Mouse (Mus musculus) gastrocnemius, postnatal 4 days (tissue): ENCODE measurements around the gene Trf. TPM values are rescaled to one million over a fixed set of nuclear protein-coding genes. Genes with fewer than 3 reads are reported as not detected.

Source experiments
- DNase-seq, 2 experiments: peaks; one replicate each; pipeline ENCODE4 v3.0.0; 2021 to 2022; ENCODE audit warnings: low spot score in 2 of 2, mixed read lengths in 2 of 2
- long read RNA-seq, 2 experiments: library from polyadenylated mRNA; stranded (forward); transcript quantifications; one replicate each; pipeline ENCODE4 v2.0.0; 2021
- total RNA-seq, 2 experiments: library from RNA; stranded (reverse); gene quantifications; 2 replicates each; pipeline ENCODE4 v1.2.3; 2021

The Trf gene
- total RNA-seq = 10 to 100 TPM; 24.5 to 82.3 TPM
- long read RNA-seq, experiment 1, transcript Trf-201 (17 exons, 2,571 nt) = major isoform, 68 of 72 reads
- long read RNA-seq, experiment 1, partial matches to known transcripts = 2 of 72 reads
- long read RNA-seq, experiment 1, other reads (novel, unspliced or antisense) = 2 of 72 reads
- long read RNA-seq, experiment 2, transcript Trf-201 (17 exons, 2,571 nt) = major isoform, 99 of 102 reads
- long read RNA-seq, experiment 2, partial matches to known transcripts = 1 of 102 reads
- long read RNA-seq, experiment 2, other reads (novel, unspliced or antisense) = 2 of 102 reads

- DNase-seq = peak in 1 of 2 experiments; percentile 19
Measured at GRCm38 (mm10) chr9:103230151-103230951, at the start of gene Trf, which contains the start of gene Gm20425. TSS of gene Trf (minus strand) at chr9:103230444. TSS of gene Gm20425 (minus strand) at chr9:103230307.

- no peak for DNase-seq
Measured at GRCm38 (mm10) chr9:103276876-103277275, 46.6 kb upstream of the Trf start.

- no peak for DNase-seq
Measured at GRCm38 (mm10) chr9:103275676-103276075, 45.4 kb upstream of the Trf start.

- no peak for DNase-seq
Measured at GRCm38 (mm10) chr9:103274819-103275218, 44.6 kb upstream of the Trf start.

- no peak for DNase-seq
Measured at GRCm38 (mm10) chr9:103271104-103271503, 40.9 kb upstream of the Trf start.

GRCm38 (mm10) chr9:103265778-103266177 is 35.5 kb upstream of the Trf start:
- DNase-seq = no peak

- DNase-seq = no peak
Measured at GRCm38 (mm10) chr9:103252906-103253305, 22.7 kb upstream of the Trf start.

- no peak for DNase-seq
Measured at GRCm38 (mm10) chr9:103248618-103249017, 18.4 kb upstream of the Trf start.

- DNase-seq = no peak
Measured at GRCm38 (mm10) chr9:103246526-103247168, 16.4 kb upstream of the Trf start.

- no peak for DNase-seq
Measured at GRCm38 (mm10) chr9:103243640-103244039, 13.4 kb upstream of the Trf start.

- DNase-seq = no peak
Measured at GRCm38 (mm10) chr9:103241206-103241605, 11.0 kb upstream of the Trf start.

GRCm38 (mm10) chr9:103239471-103239870 is 9.2 kb upstream of the Trf start:
- no peak for DNase-seq

- DNase-seq = no peak
Measured at GRCm38 (mm10) chr9:103234565-103235165, 4.4 kb upstream of the Trf start.

GRCm38 (mm10) chr9:103234059-103234458 is 3.8 kb upstream of the Trf start:
- DNase-seq = no peak

GRCm38 (mm10) chr9:103233006-103233395 is 2.8 kb upstream of the Trf start:
- DNase-seq = no peak

GRCm38 (mm10) chr9:103232232-103233005 is 2.2 kb upstream of the Trf start:
- DNase-seq = no peak

- DNase-seq = no peak
Measured at GRCm38 (mm10) chr9:103229037-103229867, 992 bp downstream of the Trf start.

GRCm38 (mm10) chr9:103228370-103229003 is 1.8 kb downstream of the Trf start:
- DNase-seq = no peak

GRCm38 (mm10) chr9:103227760-103228159 is 2.5 kb downstream of the Trf start:
- DNase-seq = no peak
